Mouse (Mus musculus) urinary bladder, postnatal 4 days (tissue): ENCODE data around the gene 9330161L09Rik.
"Not testable (repeated sequence)": the region's sequence is repeated elsewhere in the genome, so short reads cannot be mapped to it uniquely, and the experiment has no call there.

Experiments
- DNase-seq, 2 experiments: peaks; one replicate each; pipeline ENCODE4 v3.0.0; 2021 to 2022; ENCODE audit warnings: low spot score in 2 of 2

The 9330161L09Rik gene

GRCm38 (mm10) chr12:103407720-103408119 lies at the start of gene 9330161L09Rik:
TSS of gene 9330161L09Rik (minus strand) at chr12:103407820.
- DNase-seq, result no peak

GRCm38 (mm10) chr12:103457140-103457539 lies 49.5 kb upstream of the 9330161L09Rik start, which contains the start of gene Ifi27l2b:
TSS of gene Ifi27l2b (minus strand) at chr12:103457223.
- no peak for DNase-seq

GRCm38 (mm10) chr12:103456727-103457126 lies 49.1 kb upstream of the 9330161L09Rik start:
- DNase-seq, result not testable (repeated sequence)

- DNase-seq, result no peak
Observed at GRCm38 (mm10) chr12:103453361-103453760, 45.7 kb upstream of the 9330161L09Rik start.

DNA sequence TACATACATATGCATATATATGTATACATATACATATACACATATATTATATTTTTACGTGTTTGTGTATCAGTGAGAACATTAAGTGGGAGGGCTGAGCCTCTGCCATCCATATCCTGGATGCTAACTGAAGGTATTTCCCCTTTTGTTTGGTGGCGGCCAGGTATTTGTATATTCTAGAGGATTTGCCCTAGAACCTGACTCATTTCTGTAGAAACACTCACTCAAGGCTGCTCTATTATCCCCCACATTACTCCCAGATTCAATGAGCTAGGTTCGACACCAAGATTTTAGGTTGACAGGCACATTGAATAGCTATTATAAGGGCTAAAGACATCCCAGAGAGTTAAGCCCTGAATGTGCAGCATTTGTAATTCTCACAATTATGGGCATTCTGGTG lies 37.4 kb upstream of the 9330161L09Rik start:
- no peak for DNase-seq

- DNase-seq, result not testable (repeated sequence)
Observed at GRCm38 (mm10) chr12:103444261-103444660, 36.6 kb upstream of the 9330161L09Rik start.

DNA sequence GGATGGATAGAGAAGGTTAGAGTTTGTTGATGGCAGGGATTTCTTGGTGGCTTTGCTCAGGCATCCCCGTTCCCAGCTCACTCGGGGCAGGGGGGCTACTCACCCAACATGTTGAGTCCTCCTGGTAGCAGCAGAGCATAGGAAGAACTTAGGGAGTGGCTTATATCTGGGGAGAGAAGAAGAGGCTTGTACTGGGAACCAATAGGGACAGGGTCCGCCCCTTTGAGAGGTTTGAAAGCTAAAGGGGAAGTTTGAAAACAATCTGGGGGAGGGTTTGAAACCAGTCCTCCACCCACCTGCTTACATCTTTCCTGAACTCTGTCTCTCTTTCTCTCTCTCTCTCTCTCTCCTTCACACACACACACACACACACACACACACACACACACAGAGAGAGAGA lies 35.9 kb upstream of the 9330161L09Rik start, which contains the start of gene Ifi27l2a:
TSS of gene Ifi27l2a (minus strand) at position 157 of the 400 bp plus-strand sequence.
- no peak for DNase-seq

DNA sequence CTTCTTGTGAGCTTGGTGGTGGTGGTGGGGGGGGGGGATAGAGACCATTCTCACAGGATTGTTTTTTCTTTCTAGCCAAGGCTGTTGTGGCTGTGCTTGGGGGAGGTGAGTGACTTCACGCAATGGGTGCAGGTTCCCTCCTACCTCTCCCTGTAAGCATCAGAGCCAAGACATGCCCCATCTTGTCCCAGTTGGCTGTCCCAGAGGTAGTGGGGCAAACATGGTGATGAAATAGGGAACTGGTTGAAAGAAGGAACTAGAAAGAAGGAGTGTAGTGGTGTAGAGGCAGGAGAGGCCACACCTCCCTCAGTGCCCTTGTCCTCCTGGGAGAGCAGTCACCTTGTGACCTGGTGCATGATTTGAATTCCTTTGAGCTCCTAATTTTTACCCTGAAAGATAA lies 30.0 kb upstream of the 9330161L09Rik start:
- no peak for DNase-seq

DNA sequence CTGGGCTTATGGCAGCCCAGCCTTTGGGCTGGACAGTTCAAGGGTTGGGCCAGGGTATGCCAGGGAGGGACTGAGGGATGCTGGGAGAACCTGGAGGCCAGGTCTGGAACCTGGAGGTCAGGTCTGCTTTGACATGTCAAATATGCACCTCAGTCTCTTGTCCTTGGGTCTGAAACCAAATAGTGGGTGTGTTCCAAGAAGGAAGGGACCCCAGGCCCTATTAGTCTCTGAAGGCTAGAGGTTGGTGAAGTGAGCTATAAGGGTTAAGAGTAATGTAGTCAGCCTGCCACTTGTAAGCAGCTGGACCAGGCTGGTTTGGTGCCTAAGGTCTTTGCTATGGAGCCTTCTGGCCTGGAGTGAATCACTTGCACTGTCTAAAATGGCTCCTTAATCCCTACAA lies 27.2 kb upstream of the 9330161L09Rik start:
- DNase-seq, result no peak

DNA sequence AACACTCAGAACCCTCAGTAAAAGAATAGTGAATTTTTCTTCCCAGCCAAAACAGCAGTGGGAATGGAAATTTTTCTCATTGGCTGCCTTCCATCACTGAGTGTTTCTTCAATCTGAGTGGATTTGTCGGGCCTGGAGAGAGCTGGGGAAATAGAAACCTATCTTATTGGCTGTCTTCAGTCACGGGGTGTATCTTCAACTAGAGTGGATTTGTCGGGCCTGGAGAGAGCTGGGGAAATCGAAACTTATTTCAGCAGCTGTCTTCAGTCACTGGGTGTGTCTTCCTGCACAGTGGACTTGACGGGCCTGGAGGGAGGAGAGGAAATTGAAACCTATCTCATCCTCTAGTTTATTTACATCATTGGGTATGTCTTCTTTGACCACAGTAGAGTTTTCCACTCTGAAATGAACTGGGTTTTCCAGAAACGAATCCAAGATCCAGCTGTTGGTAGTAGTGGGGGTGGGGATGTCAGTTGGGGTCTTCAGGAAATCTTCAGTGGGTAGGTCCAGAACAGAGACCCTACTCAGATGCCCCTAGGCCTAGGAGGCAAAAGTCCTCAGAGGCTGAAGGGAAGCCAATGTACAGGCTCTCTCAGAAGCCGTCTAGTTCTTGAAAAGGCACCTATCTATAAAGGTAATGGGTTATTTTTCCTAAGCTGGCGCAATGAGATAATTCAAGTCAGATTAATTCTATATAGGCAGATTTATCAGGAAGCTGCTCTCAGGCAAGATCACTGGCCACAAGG lies 26.5 kb upstream of the 9330161L09Rik start, which contains the start of gene Ifi27:
TSS of gene Ifi27 (plus strand) at position 226 of the 746 bp plus-strand sequence.
- peak in 1 of 2 experiments; percentile 62 for DNase-seq

DNA sequence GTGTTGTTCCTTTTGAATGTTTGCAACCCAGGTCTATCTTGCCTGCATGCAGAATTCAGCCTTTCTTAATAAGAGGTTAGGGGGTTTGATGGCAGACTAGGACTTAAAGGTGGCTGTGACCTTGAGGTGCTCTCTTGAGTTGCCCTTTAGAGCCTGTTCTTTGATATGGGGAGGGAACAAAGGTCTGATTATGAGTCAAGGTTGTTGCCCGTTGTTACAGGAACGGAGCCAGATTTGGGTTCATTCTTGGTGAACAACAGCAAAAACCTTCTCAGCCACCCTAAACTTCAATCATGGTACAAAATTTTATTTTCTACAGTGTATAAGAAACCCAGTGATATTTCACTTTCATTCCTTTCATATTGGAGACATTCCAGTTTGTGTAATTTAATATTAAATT lies 25.8 kb upstream of the 9330161L09Rik start:
- DNase-seq, result no peak

GRCm38 (mm10) chr12:103426710-103427109 lies 19.1 kb upstream of the 9330161L09Rik start:
- no peak for DNase-seq

DNA sequence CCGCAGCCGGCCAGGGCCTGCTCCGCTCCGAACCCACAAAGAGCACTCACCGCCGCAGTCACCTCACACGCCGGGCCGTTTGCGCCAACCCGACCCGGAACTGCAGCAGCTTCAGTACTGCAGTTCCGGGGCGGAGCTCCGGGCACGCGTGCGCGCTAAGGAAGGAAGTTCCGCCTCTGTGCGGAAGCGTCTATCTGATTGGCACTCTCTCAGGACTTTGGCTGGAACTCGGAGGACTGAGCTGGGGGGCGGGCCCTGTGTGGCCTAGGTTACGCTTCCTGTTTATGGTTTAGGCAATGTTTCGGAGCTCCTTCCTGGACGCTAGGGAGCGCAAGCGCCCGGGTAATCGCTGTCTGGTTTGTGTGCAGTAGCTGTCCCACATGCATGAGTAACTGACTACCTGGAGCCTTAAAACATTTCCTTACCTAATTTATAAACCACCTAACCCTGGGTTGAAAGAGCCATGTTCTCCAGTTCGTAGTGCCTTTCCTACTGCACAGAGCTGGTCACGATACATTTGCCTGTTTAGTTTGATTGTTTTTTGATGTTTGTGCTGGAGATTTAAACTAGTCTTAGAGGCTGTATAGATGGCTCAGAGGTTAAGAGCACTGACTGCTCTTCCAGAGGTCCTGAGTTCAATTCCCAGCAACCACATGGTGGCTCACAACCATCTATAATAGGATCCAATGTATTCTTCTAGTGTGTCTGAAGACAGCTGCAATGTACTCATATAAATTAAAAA lies 18.3 kb upstream of the 9330161L09Rik start, which contains the start of gene Ddx24:
TSS of gene Ddx24 (minus strand) at position 102 of the 742 bp plus-strand sequence.
- DNase-seq, result peak; percentile 96 to 97

GRCm38 (mm10) chr12:103425016-103425728 lies 17.6 kb upstream of the 9330161L09Rik start:
- DNase-seq, result no peak

GRCm38 (mm10) chr12:103408144-103408543 lies 524 bp upstream of the 9330161L09Rik start:
- DNase-seq, result no peak

- no peak for DNase-seq
Observed at GRCm38 (mm10) chr12:103404131-103404530, 3.5 kb downstream of the 9330161L09Rik start.

DNA sequence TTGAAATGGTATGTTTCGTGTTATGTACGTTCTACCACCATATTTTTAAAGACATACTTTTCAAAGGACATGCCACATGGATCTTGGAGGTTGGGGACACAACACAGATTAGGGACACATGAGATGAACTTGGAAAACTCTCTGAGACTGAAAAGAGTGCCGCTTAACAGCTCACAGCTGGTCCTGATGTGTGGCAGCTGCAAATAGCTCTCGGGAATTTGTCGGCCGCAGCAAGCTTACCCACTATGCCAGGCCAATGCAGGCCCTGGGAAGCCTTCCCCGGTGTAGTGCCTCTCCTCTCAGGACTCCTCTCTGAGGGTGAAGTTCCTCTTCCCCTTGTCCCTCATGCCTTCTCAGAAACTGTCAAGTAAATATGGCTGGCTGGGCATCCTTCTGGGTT lies 10.9 kb downstream of the 9330161L09Rik start:
- DNase-seq, result no peak

DNA sequence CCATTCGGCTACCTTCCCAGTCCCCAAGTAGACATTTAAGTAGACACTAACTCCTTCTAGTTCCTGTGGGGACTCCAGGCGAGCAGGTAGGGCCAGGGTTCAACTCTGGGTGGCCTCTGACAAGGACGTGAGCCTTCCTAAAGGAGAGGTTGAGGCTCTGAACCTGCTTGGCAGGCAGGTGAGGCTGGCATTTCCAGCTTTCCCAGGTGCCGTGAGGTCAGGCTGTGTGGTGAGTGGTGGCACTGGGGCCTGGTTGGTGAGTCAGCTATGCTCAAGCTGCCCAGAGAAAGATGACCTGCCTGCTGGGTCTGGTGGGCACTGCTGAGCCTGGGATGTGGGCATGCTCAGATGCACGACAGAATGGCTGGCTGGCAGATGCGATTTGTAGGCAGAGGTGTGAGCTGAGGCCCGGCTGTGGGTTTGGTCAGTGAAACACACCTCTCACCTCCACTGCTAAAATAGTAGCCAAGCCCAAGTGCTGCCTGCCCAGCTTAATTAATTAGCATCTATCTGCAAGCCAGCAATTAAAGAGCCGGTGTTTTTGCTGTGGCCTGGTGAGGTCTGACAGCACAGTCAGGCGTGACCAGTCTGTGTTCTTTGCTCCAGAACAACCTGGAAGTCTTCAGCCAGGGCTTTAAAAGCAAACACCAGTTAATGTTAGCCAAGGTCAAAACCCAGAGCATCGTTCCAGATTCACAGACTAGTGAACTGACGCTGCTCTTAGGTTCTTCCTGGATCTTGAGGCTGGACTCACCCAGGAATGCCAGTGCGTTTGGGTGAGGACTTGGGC lies 11.9 kb downstream of the 9330161L09Rik start:
- DNase-seq, result no peak

GRCm38 (mm10) chr12:103393528-103393927 lies 14.1 kb downstream of the 9330161L09Rik start:
- DNase-seq, result no peak

- no peak for DNase-seq
Observed at GRCm38 (mm10) chr12:103391098-103391497, 16.5 kb downstream of the 9330161L09Rik start.

- DNase-seq, result no peak
Observed at GRCm38 (mm10) chr12:103389982-103390381, 17.6 kb downstream of the 9330161L09Rik start.
